Mouse (Mus musculus) thymus, adult 2 months (tissue): Measurements from ENCODE around the gene Spem1.
A peak's percentile ranks its signal among the peaks of the same experiment; 100 is the strongest.

ENCODE experiments used
- CTCF ChIP-seq: fragments of 200-500 bp; IDR thresholded peaks from 2 replicates; pipeline ENCODE4 v1.5.1; 2012; ENCODE audit warnings: mild to moderate bottlenecking, control low read depth, low read length, moderate library complexity, borderline replicate concordance; ENCODE audit not compliant: control insufficient read depth, poor library complexity, insufficient read depth; ENCODE audit errors: extremely low read depth
- POLR2A ChIP-seq: fragments of 200-500 bp; IDR thresholded peaks from 2 replicates; pipeline ENCODE4 v1.6.1; 2012; ENCODE audit warnings: mild to moderate bottlenecking, low read length, control low read depth, moderate library complexity; ENCODE audit not compliant: control insufficient read depth, poor library complexity, insufficient read depth; ENCODE audit errors: extremely low read depth

DNA sequence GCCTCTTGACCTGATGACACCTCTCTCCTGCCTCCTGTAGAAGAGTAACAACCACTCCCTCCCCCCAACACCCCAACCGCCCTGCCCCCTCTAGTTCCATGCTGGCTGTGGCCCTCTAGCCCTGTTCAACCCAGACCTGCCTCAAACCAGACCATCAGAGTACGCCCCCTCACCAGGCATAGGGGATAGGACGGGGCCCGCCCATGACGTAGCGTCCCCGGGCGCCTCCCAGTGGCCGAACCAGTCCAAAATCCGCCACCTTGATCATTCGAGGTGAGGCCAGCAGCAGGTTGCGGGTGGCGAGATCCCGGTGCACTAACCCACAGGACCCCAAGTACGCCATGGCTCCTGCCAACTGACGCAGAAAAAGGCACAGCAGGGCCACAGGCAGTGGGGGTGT lies 33.4 kb upstream of the Spem1 start:
- TF ChIP-seq CTCF = peak; percentile 43; the same call in 1 of the 2 replicates
- no peak for TF ChIP-seq POLR2A
